Mouse (Mus musculus) liver, adult 2 months (tissue): ENCODE data around the gene Sept4. TPM values are rescaled to one million over a fixed set of nuclear protein-coding genes. Genes with fewer than 3 reads are reported as not detected.
A peak's percentile ranks its signal among the peaks of the same experiment; 100 is the strongest.

Experiments used
- DNase-seq: peaks from one replicate; pipeline ENCODE4 v3.0.0-alpha.2; 2011; ENCODE audit warnings: low read depth, low spot score; ENCODE audit errors: extremely low read depth
- H3K27ac ChIP-seq: fragments of 200-500 bp; replicated peaks from 2 replicates; pipeline ENCODE4 v1.5.1; 2012; ENCODE audit warnings: low read depth, mild to moderate bottlenecking, control low read depth, inconsistent platforms, low read length; ENCODE audit not compliant: insufficient read depth
- H3K27me3 ChIP-seq: fragments of 200-500 bp; 2 replicates; pipeline ENCODE4 v1.6.1; 2012; ENCODE audit warnings: mild to moderate bottlenecking, moderate library complexity, low read length, inconsistent platforms; ENCODE audit not compliant: control insufficient read depth, insufficient read depth
- H3K36me3 ChIP-seq: fragments of 200-500 bp; 2 replicates; pipeline ENCODE4 v1.6.1; 2012; ENCODE audit warnings: low read length, inconsistent platforms; ENCODE audit not compliant: control insufficient read depth, insufficient read depth
- H3K4me1 ChIP-seq: fragments of 200-500 bp; 2 replicates; pipeline ENCODE4 v1.6.1; 2011; ENCODE audit warnings: low read length; ENCODE audit not compliant: control insufficient read depth, insufficient read depth
- H3K4me3 ChIP-seq: fragments of 200-500 bp; 2 replicates; pipeline ENCODE4 v1.5.1; 2011; ENCODE audit warnings: low read depth, mild to moderate bottlenecking, control low read depth, low read length, moderate library complexity; ENCODE audit not compliant: insufficient read depth
- H3K79me2 ChIP-seq: fragments of 200-500 bp; 2 replicates; pipeline ENCODE4 v1.6.1; 2012; ENCODE audit warnings: inconsistent platforms, mild to moderate bottlenecking, low read length, moderate library complexity; ENCODE audit not compliant: control insufficient read depth, insufficient read depth
- H3K9ac ChIP-seq: fragments of 200-500 bp; 2 replicates; pipeline ENCODE4 v1.6.1; 2012; ENCODE audit warnings: low read depth, mild to moderate bottlenecking, control low read depth, inconsistent platforms, low read length
- CTCF ChIP-seq: fragments of 200-500 bp; IDR thresholded peaks from 2 replicates; pipeline ENCODE4 v1.5.1; 2011; ENCODE audit warnings: low read depth, low read length, control low read depth
- POLR2A ChIP-seq: fragments of 200-500 bp; IDR thresholded peaks from 2 replicates; pipeline ENCODE4 v1.6.1; 2011; ENCODE audit warnings: low read length, control low read depth; ENCODE audit not compliant: insufficient read depth; ENCODE audit errors: extremely low read depth
- WGBS: fragments of 180-500 bp; shearing (Covaris S2); methylation state at CpG from one replicate; pipeline ENCODE4 v1.1.7; 2018; 5-methylcytosine and 5-hydroxymethylcytosine counted together
- polyA plus RNA-seq: library from polyadenylated mRNA; depleted of rRNA; stranded (reverse); fragments of >200 nt; gene quantifications from 2 replicates; pipeline ENCODE4 v1.2.3, GENCODE M21; 2012
- total RNA-seq: library from RNA; depleted of rRNA; stranded (reverse); fragments of >200 nt; gene quantifications from 2 replicates; pipeline ENCODE4 v1.2.3, GENCODE M21; 2014

Gene Sept4
- total and polyA plus RNA-seq, 2 experiments, result 10.8 TPM

GRCm38 (mm10) chr11:87592713-87593598 is 24.3 kb downstream of the Sept4 start:
- WGBS, result 9% methylated on average over 13 of the region's 13 CpGs
- Histone ChIP-seq H3K27ac (peak overlapping the region; percentile 91), H3K4me1 (peaks cover 22% of the 10 kb centered on the region), H3K27me3 (no peaks in the 10 kb centered on the region), H3K9ac (peak overlapping the region; percentile 81), H3K36me3 (peaks cover 9% of the 10 kb centered on the region), H3K4me3 (peak overlapping the region; percentile 71), H3K79me2 (peaks cover 12% of the 10 kb centered on the region; the same call in 1 of the 2 replicates)
- peak; percentile 97 for DNase-seq
- TF ChIP-seq CTCF (no peak), POLR2A (0 out of 2 replicates have a peak, but pooled peaks have one; percentile 14)

GRCm38 (mm10) chr11:87595327-87595841 is 26.7 kb downstream of the Sept4 start:
- Histone ChIP-seq H3K27me3 (no peaks in the 10 kb centered on the region), H3K4me1 (peaks cover 14% of the 10 kb centered on the region), H3K79me2 (peaks cover 12% of the 10 kb centered on the region; the same call in 1 of the 2 replicates), H3K36me3 (peaks cover 26% of the 10 kb centered on the region), H3K9ac (peak overlapping the region; percentile 59), H3K27ac (peak overlapping the region; percentile 9), H3K4me3 (peak overlapping the region; percentile 62)
- TF ChIP-seq CTCF, result no peak
- TF ChIP-seq POLR2A, result no peak
- 4% methylated on average over 34 of the region's 37 CpGs for WGBS
- peak; percentile 77 for DNase-seq

- Histone ChIP-seq H3K27me3 (no peaks in the 10 kb centered on the region), H3K27ac (no peak overlapping the region; the same call in 1 of the 2 replicates)
- DNase-seq, result no peak
Measured at GRCm38 (mm10) chr11:87595976-87596375, 27.3 kb downstream of the Sept4 start.

GRCm38 (mm10) chr11:87596492-87596891 is 27.8 kb downstream of the Sept4 start:
- Histone ChIP-seq H3K36me3 (peaks cover 36% of the 10 kb centered on the region), H3K4me1 (peaks cover 14% of the 10 kb centered on the region), H3K4me3 (no peak overlapping the region), H3K9ac (no peak overlapping the region), H3K27ac (no peak overlapping the region), H3K27me3 (no peaks in the 10 kb centered on the region), H3K79me2 (peaks cover 9% of the 10 kb centered on the region; the same call in 1 of the 2 replicates)
- no peak for TF ChIP-seq POLR2A
- no peak for TF ChIP-seq CTCF
- no peak for DNase-seq
- WGBS, result 88% methylated on average over 2 of the region's 2 CpGs

More at GRCm38 (mm10) chr11:87595976-87596375, 27.3 kb downstream of the Sept4 start:
- peak overlapping the region; percentile 62 for H3K4me3 ChIP-seq
- peaks cover 11% of the 10 kb centered on the region; the same call in 1 of the 2 replicates for H3K79me2 ChIP-seq
- TF ChIP-seq CTCF, result no peak
- TF ChIP-seq POLR2A, result no peak
- WGBS, result 67% methylated on average over 7 of the region's 7 CpGs
- H3K4me1 ChIP-seq, result peaks cover 14% of the 10 kb centered on the region
- peak overlapping the region; percentile 59 for H3K9ac ChIP-seq
- peaks cover 32% of the 10 kb centered on the region for H3K36me3 ChIP-seq

- no peak for DNase-seq
- peaks cover 42% of the 10 kb centered on the region for H3K36me3 ChIP-seq
- no peaks in the 10 kb centered on the region for H3K27me3 ChIP-seq
Measured at GRCm38 (mm10) chr11:87597061-87597460, 28.4 kb downstream of the Sept4 start.

More at GRCm38 (mm10) chr11:87597061-87597460, 28.4 kb downstream of the Sept4 start:
- H3K79me2 ChIP-seq, result peaks cover 9% of the 10 kb centered on the region; the same call in 1 of the 2 replicates
- TF ChIP-seq CTCF, result no peak
- no peak for TF ChIP-seq POLR2A
- H3K4me1 ChIP-seq, result peaks cover 14% of the 10 kb centered on the region
- no peak overlapping the region for H3K4me3 ChIP-seq
- H3K27ac ChIP-seq, result no peak overlapping the region
- H3K9ac ChIP-seq, result no peak overlapping the region
